Mouse (Mus musculus) layer of hippocampus, adult 9-10 months (tissue): Measurements from ENCODE around the gene Svop.

Source experiments
- DNase-seq: peaks from one replicate; pipeline ENCODE4 v3.0.0; 2022; ENCODE audit warnings: low spot score

The Svop gene

GRCm38 (mm10) chr5:114102807-114103206 lies 11.4 kb upstream of the Svop start:
- DNase-seq = peak; percentile 26

GRCm38 (mm10) chr5:114101873-114102272 lies 10.5 kb upstream of the Svop start:
- DNase-seq = no peak

- no peak for DNase-seq
These were observed 9.2 kb upstream of the Svop start for GRCm38 (mm10) chr5:114100390-114101099.

- DNase-seq = peak; percentile 73
These were observed 8.5 kb upstream of the Svop start for GRCm38 (mm10) chr5:114099709-114100389.

- DNase-seq = no peak
These were observed 853 bp downstream of the Svop start for GRCm38 (mm10) chr5:114090421-114091013.

GRCm38 (mm10) chr5:114087875-114088480 lies 3.4 kb downstream of the Svop start:
- DNase-seq = no peak

- no peak for DNase-seq
These were observed 5.9 kb downstream of the Svop start for GRCm38 (mm10) chr5:114085501-114085900.

- DNase-seq = no peak
These were observed 14.4 kb downstream of the Svop start for GRCm38 (mm10) chr5:114077009-114077408.

GRCm38 (mm10) chr5:114072262-114072661 lies 19.1 kb downstream of the Svop start:
- DNase-seq = no peak

GRCm38 (mm10) chr5:114070858-114071257 lies 20.5 kb downstream of the Svop start:
- no peak for DNase-seq

- DNase-seq = no peak
These were observed 23.4 kb downstream of the Svop start for GRCm38 (mm10) chr5:114067982-114068381.

- DNase-seq = no peak
These were observed 23.8 kb downstream of the Svop start for GRCm38 (mm10) chr5:114067543-114067942.

GRCm38 (mm10) chr5:114066601-114067000 lies 24.8 kb downstream of the Svop start:
- DNase-seq = no peak

- DNase-seq = no peak
These were observed 26.2 kb downstream of the Svop start, which contains the start of gene Usp30 for GRCm38 (mm10) chr5:114065161-114065560. Gene Usp30, plus strand, starts transcription at chr5:114065461.

GRCm38 (mm10) chr5:114063958-114064357 lies 27.4 kb downstream of the Svop start:
- no peak for DNase-seq

GRCm38 (mm10) chr5:114061675-114062074 lies 29.7 kb downstream of the Svop start:
- DNase-seq = no peak

GRCm38 (mm10) chr5:114057129-114057731 lies 34.1 kb downstream of the Svop start:
- no peak for DNase-seq

- DNase-seq = peak; percentile 15
These were observed 39.1 kb downstream of the Svop start for GRCm38 (mm10) chr5:114052246-114052761.

GRCm38 (mm10) chr5:114048731-114049308 lies 42.5 kb downstream of the Svop start:
- DNase-seq = no peak

GRCm38 (mm10) chr5:114047182-114047581 lies 44.2 kb downstream of the Svop start:
- no peak for DNase-seq

- DNase-seq = no peak
These were observed 44.8 kb downstream of the Svop start for GRCm38 (mm10) chr5:114046604-114047003.

- no peak for DNase-seq
These were observed 45.2 kb downstream of the Svop start for GRCm38 (mm10) chr5:114046151-114046550.
